Mouse (Mus musculus) kidney, postnatal 0 days (tissue): ENCODE results near the gene Cbwd1. TPM values are rescaled to one million over a fixed set of nuclear protein-coding genes. Genes with fewer than 3 reads are reported as not detected.
"Not testable (repeated sequence)": the region's sequence is repeated elsewhere in the genome, so short reads cannot be mapped to it uniquely, and the experiment has no call there.

Experiments
- ATAC-seq: fragments of 200-750 bp; cut with Nextera tagmentation; replicated peaks from 2 replicates; pipeline ENCODE4 v1.8.0; 2017; ENCODE audit warnings: low read depth, moderate number of reproducible peaks, moderate TSS enrichment, moderate library complexity; ENCODE audit not compliant: low FRiP score
- DNase-seq: peaks from one replicate; pipeline ENCODE4 v3.0.0-alpha.2; 2016; ENCODE audit warnings: low spot score
- H3K27ac ChIP-seq: fragments of 300-500 bp; sonication (generic); 2 replicates; pipeline ENCODE4 v1.5.1; 2014; ENCODE audit warnings: mild to moderate bottlenecking
- H3K27me3 ChIP-seq: fragments of 300-500 bp; sonication (generic); 2 replicates; pipeline ENCODE4 v1.6.1; 2014; ENCODE audit warnings: low read length, mixed read lengths; ENCODE audit not compliant: insufficient read depth
- H3K36me3 ChIP-seq: fragments of 300-500 bp; sonication (generic); 2 replicates; pipeline ENCODE4 v1.6.1; 2014; ENCODE audit warnings: low read length, mixed read lengths; ENCODE audit not compliant: insufficient read depth
- H3K4me1 ChIP-seq: fragments of 300-500 bp; sonication (generic); replicated peaks from 2 replicates; pipeline ENCODE4 v1.6.1; 2014; ENCODE audit warnings: antibody characterized with exemption, low read length, mixed read lengths; ENCODE audit not compliant: insufficient read depth
- H3K4me2 ChIP-seq: fragments of 300-500 bp; sonication (generic); 2 replicates; pipeline ENCODE4 v1.6.1; 2014; ENCODE audit warnings: mild to moderate bottlenecking, low read length, moderate library complexity, mixed read lengths
- H3K4me3 ChIP-seq: fragments of 300-500 bp; sonication (generic); replicated peaks from 2 replicates; pipeline ENCODE4 v1.5.1; 2014; ENCODE audit warnings: low read depth, low read length
- H3K9ac ChIP-seq: fragments of 300-500 bp; sonication (generic); 2 replicates; pipeline ENCODE4 v1.6.1; 2014; ENCODE audit warnings: low read depth, low read length
- H3K9me3 ChIP-seq: fragments of 300-500 bp; sonication (generic); replicated peaks from 2 replicates; pipeline ENCODE4 v1.6.1; 2016; ENCODE audit warnings: low read length, inconsistent platforms, mixed read lengths
- CTCF ChIP-seq: IDR thresholded peaks from 2 replicates; pipeline ENCODE4 v1.5.1; 2016; ENCODE audit warnings: antibody characterized with exemption, low read depth, mild to moderate bottlenecking, moderate library complexity
- WGBS: fragments of 180-500 bp; shearing (Covaris S2); extraction: QIAGEN DNeasy Blood & Tissue Kit; methylation state at CpG from one replicate; pipeline ENCODE4 v1.1.7; 2014; 5-methylcytosine and 5-hydroxymethylcytosine counted together
- microRNA-seq: library from miRNA; unstranded; fragments of <30 nt; microRNA quantifications from one replicate; pipeline ENCODE4, GENCODE M21; 2016
- polyA plus RNA-seq: library from polyadenylated mRNA; unstranded; fragments of >200 nt; fragmentation: Nextera tagmentation; extraction: Ambion mirVana; gene quantifications from 2 replicates; pipeline ENCODE4 v1.2.1, GENCODE M21; 2015

Gene Cbwd1
- polyA plus RNA-seq, 1 experiment from 2014 or later, result 19.8 TPM

GRCm38 (mm10) chr19:24886888-24887287, 74.5 kb downstream of the Cbwd1 start:
- H3K4me2 ChIP-seq, result no peak overlapping the region
- no peak for TF ChIP-seq CTCF
- H3K9ac ChIP-seq, result no peak overlapping the region
- no peaks in the 10 kb centered on the region for H3K27me3 ChIP-seq
- WGBS, result 85% methylated on average over 3 of the region's 3 CpGs
- no peak overlapping the region for H3K27ac ChIP-seq
- H3K4me3 ChIP-seq, result no peak overlapping the region
- no peaks in the 10 kb centered on the region for H3K9me3 ChIP-seq
- no peak for DNase-seq
- H3K4me1 ChIP-seq, result no peaks in the 10 kb centered on the region
- H3K36me3 ChIP-seq, result no peaks in the 10 kb centered on the region
- ATAC-seq, result no peak

GRCm38 (mm10) chr19:24885504-24885903, 75.9 kb downstream of the Cbwd1 start:
- no peaks in the 10 kb centered on the region for H3K9me3 ChIP-seq
- peak; percentile 83 for DNase-seq
- no peaks in the 10 kb centered on the region for H3K36me3 ChIP-seq
- no peaks in the 10 kb centered on the region for H3K27me3 ChIP-seq
- no peak; the same call in 1 of the 2 replicates for ATAC-seq
- TF ChIP-seq CTCF, result peak; percentile 87
- no peak overlapping the region for H3K4me2 ChIP-seq
- no peak overlapping the region for H3K4me3 ChIP-seq
- no peak overlapping the region for H3K27ac ChIP-seq
- H3K4me1 ChIP-seq, result no peaks in the 10 kb centered on the region
- 6% methylated on average over 5 of the region's 5 CpGs for WGBS
- H3K9ac ChIP-seq, result no peak overlapping the region

GRCm38 (mm10) chr19:24881237-24881636, 80.2 kb downstream of the Cbwd1 start:
- no peaks in the 10 kb centered on the region for H3K9me3 ChIP-seq

GRCm38 (mm10) chr19:24875129-24875870, 86.1 kb downstream of the Cbwd1 start, which contains the start of gene Gm10053:
Gene Gm10053 (plus strand): TSS chr19:24875686.
- not testable (repeated sequence) for H3K4me2 ChIP-seq, H3K27ac ChIP-seq, H3K4me3 ChIP-seq, H3K9me3 ChIP-seq, H3K4me1 ChIP-seq, DNase-seq, H3K9ac ChIP-seq, ATAC-seq, H3K27me3 ChIP-seq, H3K36me3 ChIP-seq
- 70% methylated on average over 23 of the region's 26 CpGs for WGBS

More at GRCm38 (mm10) chr19:24881237-24881636, 80.2 kb downstream of the Cbwd1 start:
- H3K4me1 ChIP-seq, result no peaks in the 10 kb centered on the region
- no peak for TF ChIP-seq CTCF
- H3K4me2 ChIP-seq, result no peak overlapping the region
- H3K9ac ChIP-seq, result no peak overlapping the region
- no peaks in the 10 kb centered on the region for H3K27me3 ChIP-seq
- ATAC-seq (no peak), DNase-seq (no peak)
- H3K36me3 ChIP-seq, result no peaks in the 10 kb centered on the region
- H3K4me3 ChIP-seq, result no peak overlapping the region
- 63% methylated on average over 4 of the region's 4 CpGs for WGBS
- H3K27ac ChIP-seq, result no peak overlapping the region

- no peaks in the 10 kb centered on the region for H3K4me1 ChIP-seq
- no peak for TF ChIP-seq CTCF
- ATAC-seq (no peak), DNase-seq (no peak)
- H3K9ac ChIP-seq, result no peak overlapping the region
- no peak overlapping the region for H3K27ac ChIP-seq
- H3K9me3 ChIP-seq, result no peaks in the 10 kb centered on the region
- no peaks in the 10 kb centered on the region for H3K36me3 ChIP-seq
- no peak overlapping the region for H3K4me2 ChIP-seq
- H3K4me3 ChIP-seq, result no peak overlapping the region
- H3K27me3 ChIP-seq, result no peaks in the 10 kb centered on the region
- 50% methylated on average over 2 of the region's 2 CpGs for WGBS
Observed at GRCm38 (mm10) chr19:24873873-24874272, 87.5 kb downstream of the Cbwd1 start.

GRCm38 (mm10) chr19:24871037-24871635, 90.3 kb downstream of the Cbwd1 start:
- H3K9ac ChIP-seq, result 0 out of 2 replicates have a peak overlapping the region, but pooled peaks have one; percentile 27
- peak; percentile 99 for TF ChIP-seq CTCF
- peak; percentile 89 for DNase-seq
- peak overlapping the region; percentile 55 for H3K4me2 ChIP-seq
- 10% methylated on average over 18 of the region's 18 CpGs for WGBS
- no peaks in the 10 kb centered on the region for H3K27me3 ChIP-seq
- H3K9me3 ChIP-seq, result no peaks in the 10 kb centered on the region
- ATAC-seq, result peak; percentile 57
- H3K27ac ChIP-seq, result no peak overlapping the region
- H3K4me3 ChIP-seq, result peak overlapping the region; percentile 35
- H3K36me3 ChIP-seq, result no peaks in the 10 kb centered on the region
- H3K4me1 ChIP-seq, result no peaks in the 10 kb centered on the region

Small RNA genes lying within 50 kb of the gene (microRNA-seq; reads per million reads assigned to microRNA genes)
- not detected for gene Mir3084-1

Other genes with a start within 250 kb of the Cbwd1 start
- gene Pgm5, start 99.8 kb downstream of the Cbwd1 start, polyA plus RNA-seq, result 0.87 and 0.96 TPM in 2 replicates
- 458 and 466 TPM in 2 replicates for gene Gm10053, start 85.9 kb downstream of the Cbwd1 start, polyA plus RNA-seq
- gene Foxd4, start 60.4 kb downstream of the Cbwd1 start, polyA plus RNA-seq, result not detected in 2 replicates
- 8.0 and 9.0 TPM in 2 replicates for gene Dock8, start 37.9 kb upstream of the Cbwd1 start, polyA plus RNA-seq